Mouse (Mus musculus) intestine, embryonic 16.5 days (tissue): Measurements from ENCODE around the gene Fgf15. TPM values are rescaled to one million over a fixed set of nuclear protein-coding genes. Genes with fewer than 3 reads are reported as not detected.

Experiments
- ATAC-seq: fragments of 200-750 bp; cut with Nextera tagmentation; 2 replicates; pipeline ENCODE4 v1.8.0; 2017; ENCODE audit warnings: moderate TSS enrichment, moderate library complexity
- H3K27ac ChIP-seq: fragments of 300-500 bp; sonication (generic); 2 replicates; pipeline ENCODE4 v1.5.1; 2014; ENCODE audit warnings: mild to moderate bottlenecking, low read length
- H3K27me3 ChIP-seq: fragments of 300-500 bp; sonication (generic); replicated peaks from 2 replicates; pipeline ENCODE4 v1.6.1; 2014; ENCODE audit warnings: low read length, control low read depth, mixed read lengths; ENCODE audit not compliant: control insufficient read depth, insufficient read depth
- H3K36me3 ChIP-seq: fragments of 300-500 bp; sonication (generic); 2 replicates; pipeline ENCODE4 v1.6.1; 2014; ENCODE audit warnings: low read length, control low read depth; ENCODE audit not compliant: control insufficient read depth, insufficient read depth
- H3K4me1 ChIP-seq: fragments of 300-500 bp; sonication (generic); 2 replicates; pipeline ENCODE4 v1.6.1; 2014; ENCODE audit warnings: low read length, control low read depth, mixed read lengths; ENCODE audit not compliant: control insufficient read depth, insufficient read depth
- H3K4me2 ChIP-seq: fragments of 300-500 bp; sonication (generic); 2 replicates; pipeline ENCODE4 v1.6.1; 2014; ENCODE audit warnings: low read depth, low read length, control low read depth
- H3K4me3 ChIP-seq: fragments of 300-500 bp; sonication (generic); 2 replicates; pipeline ENCODE4 v1.5.1; 2014; ENCODE audit warnings: mild to moderate bottlenecking, low read length
- H3K9ac ChIP-seq: fragments of 300-500 bp; sonication (generic); 2 replicates; pipeline ENCODE4 v1.6.1; 2014; ENCODE audit warnings: low read depth, low read length
- H3K9me3 ChIP-seq: fragments of 300-500 bp; sonication (generic); 2 replicates; pipeline ENCODE4 v1.6.1; 2016; ENCODE audit warnings: low read length, control low read depth; ENCODE audit not compliant: control insufficient read depth
- whole genome bisulfite sequencing: fragments of 180-500 bp; shearing (Covaris S2); extraction: QIAGEN DNeasy Blood & Tissue Kit; methylation state at CpG from one replicate; pipeline ENCODE4 v1.1.7; 2014; 5-methylcytosine and 5-hydroxymethylcytosine counted together
- polyA plus RNA-seq: library from polyadenylated mRNA; unstranded; fragments of >200 nt; fragmentation: Nextera tagmentation; extraction: Ambion mirVana; gene quantifications from 2 replicates; pipeline ENCODE4 v1.2.1, GENCODE M21; 2015

The Fgf15 gene
- polyA plus RNA-seq, 1 experiment from 2014 or later, result 0.15 TPM

GRCm38 (mm10) chr7:144933796-144934195 lies 37.5 kb downstream of the Fgf15 start:
- H3K4me1 ChIP-seq, result peaks cover 3% of the 10 kb centered on the region
- H3K36me3 ChIP-seq, result peaks cover 8% of the 10 kb centered on the region
- H3K4me2 ChIP-seq, result no peak overlapping the region
- H3K27me3 ChIP-seq, result no peaks in the 10 kb centered on the region
- H3K4me3 ChIP-seq, result no peak overlapping the region
- no peak for ATAC-seq
- H3K9ac ChIP-seq, result no peak overlapping the region
- H3K9me3 ChIP-seq, result no peaks in the 10 kb centered on the region
- WGBS, result 88% methylated on average over 8 of the region's 8 CpGs
- H3K27ac ChIP-seq, result no peak overlapping the region

- peaks cover 10% of the 10 kb centered on the region for H3K4me1 ChIP-seq
Measured at GRCm38 (mm10) chr7:144934901-144935300, 38.6 kb downstream of the Fgf15 start.

GRCm38 (mm10) chr7:144935563-144935962 lies 39.2 kb downstream of the Fgf15 start:
- H3K4me1 ChIP-seq, result peaks cover 17% of the 10 kb centered on the region
- 58% methylated on average over 5 of the region's 5 CpGs for WGBS
- H3K27me3 ChIP-seq, result peaks cover 6% of the 10 kb centered on the region
- H3K4me3 ChIP-seq, result no peak overlapping the region
- no peaks in the 10 kb centered on the region for H3K9me3 ChIP-seq
- no peak overlapping the region for H3K4me2 ChIP-seq
- H3K9ac ChIP-seq, result no peak overlapping the region
- peaks cover 8% of the 10 kb centered on the region for H3K36me3 ChIP-seq
- no peak overlapping the region for H3K27ac ChIP-seq
- no peak for ATAC-seq

More at GRCm38 (mm10) chr7:144934901-144935300, 38.6 kb downstream of the Fgf15 start:
- Histone ChIP-seq H3K9ac (no peak overlapping the region), H3K36me3 (peaks cover 8% of the 10 kb centered on the region), H3K4me3 (no peak overlapping the region), H3K27ac (no peak overlapping the region), H3K27me3 (peaks cover 6% of the 10 kb centered on the region), H3K4me2 (no peak overlapping the region), H3K9me3 (no peaks in the 10 kb centered on the region)
- no peak for ATAC-seq
- WGBS, result 71% methylated on average over 5 of the region's 5 CpGs

GRCm38 (mm10) chr7:144936311-144936880 lies 40.1 kb downstream of the Fgf15 start:
- Histone ChIP-seq H3K27me3 (peaks cover 6% of the 10 kb centered on the region), H3K4me3 (no peak overlapping the region), H3K27ac (no peak overlapping the region), H3K4me1 (peaks cover 20% of the 10 kb centered on the region), H3K4me2 (no peak overlapping the region), H3K9ac (no peak overlapping the region), H3K9me3 (no peaks in the 10 kb centered on the region), H3K36me3 (peaks cover 8% of the 10 kb centered on the region)
- no peak for ATAC-seq
- WGBS, result 90% methylated on average over 4 of the region's 4 CpGs

GRCm38 (mm10) chr7:144937490-144937889 lies 41.2 kb downstream of the Fgf15 start:
- ATAC-seq, result peak; percentile 24
- H3K4me2 ChIP-seq, result peak overlapping the region; percentile 85
- peak overlapping the region; percentile 66 for H3K4me3 ChIP-seq
- peaks cover 6% of the 10 kb centered on the region for H3K27me3 ChIP-seq
- H3K9ac ChIP-seq, result peak overlapping the region; percentile 74
- H3K4me1 ChIP-seq, result peaks cover 29% of the 10 kb centered on the region
- no peak overlapping the region for H3K27ac ChIP-seq
- peaks cover 8% of the 10 kb centered on the region for H3K36me3 ChIP-seq
- H3K9me3 ChIP-seq, result no peaks in the 10 kb centered on the region
- WGBS, result 2% methylated on average over 20 of the region's 20 CpGs

GRCm38 (mm10) chr7:144937899-144938517 lies 41.7 kb downstream of the Fgf15 start:
- Histone ChIP-seq H3K9me3 (no peaks in the 10 kb centered on the region), H3K27me3 (peaks cover 6% of the 10 kb centered on the region), H3K9ac (peak overlapping the region; percentile 74), H3K4me1 (peaks cover 35% of the 10 kb centered on the region), H3K36me3 (peaks cover 8% of the 10 kb centered on the region), H3K4me3 (peak overlapping the region; percentile 66), H3K27ac (no peak overlapping the region), H3K4me2 (peak overlapping the region; percentile 85)
- ATAC-seq, result no peak
- WGBS, result 2% methylated on average over 39 of the region's 39 CpGs

GRCm38 (mm10) chr7:144938661-144939343 lies 42.5 kb downstream of the Fgf15 start:
- Histone ChIP-seq H3K27me3 (peaks cover 6% of the 10 kb centered on the region), H3K27ac (peak overlapping the region; percentile 80), H3K4me3 (peak overlapping the region; percentile 66), H3K4me2 (peak overlapping the region; percentile 85), H3K36me3 (peaks cover 8% of the 10 kb centered on the region), H3K4me1 (peaks cover 39% of the 10 kb centered on the region), H3K9me3 (no peaks in the 10 kb centered on the region), H3K9ac (peak overlapping the region; percentile 74)
- under 1% methylated on average over 32 of the region's 32 CpGs for WGBS
- ATAC-seq, result no peak

- Histone ChIP-seq H3K9me3 (no peaks in the 10 kb centered on the region), H3K27ac (peak within 1 kb of the TSS; percentile 80), H3K36me3 (peaks cover 8% of the 10 kb centered on the region; the same call in 1 of the 2 replicates), H3K4me2 (peak within 1 kb of the TSS; percentile 85), H3K4me3 (peak within 1 kb of the TSS; percentile 66), H3K27me3 (peaks cover 6% of the 10 kb centered on the region), H3K9ac (peak within 1 kb of the TSS; percentile 85), H3K4me1 (peaks cover 39% of the 10 kb centered on the region)
- ATAC-seq, result peak; percentile 62
- under 1% methylated on average over 41 of the region's 45 CpGs for WGBS
Measured at GRCm38 (mm10) chr7:144939344-144940002, 43.1 kb downstream of the Fgf15 start, which contains the start of gene Ccnd1. Gene Ccnd1, minus strand, starts transcription at chr7:144939925.

- Histone ChIP-seq H3K27me3 (peaks cover 6% of the 10 kb centered on the region), H3K9ac (peak overlapping the region; percentile 74), H3K4me3 (peak overlapping the region; percentile 66), H3K4me1 (peaks cover 39% of the 10 kb centered on the region), H3K4me2 (peak overlapping the region; percentile 85), H3K36me3 (peaks cover 5% of the 10 kb centered on the region; the same call in 1 of the 2 replicates), H3K9me3 (no peaks in the 10 kb centered on the region), H3K27ac (peak overlapping the region; percentile 65)
- 2% methylated on average over 21 of the region's 22 CpGs for WGBS
- ATAC-seq, result no peak
Measured at GRCm38 (mm10) chr7:144940003-144940571, 43.8 kb downstream of the Fgf15 start.
